Mouse (Mus musculus) layer of hippocampus, adult 9-11 months (tissue): ENCODE results near the gene Prodh2.
A peak's percentile ranks its signal among the peaks of the same experiment; 100 is the strongest.
"Not testable (repeated sequence)": the region's sequence is repeated elsewhere in the genome, so short reads cannot be mapped to it uniquely, and the experiment has no call there.

Experiments
- DNase-seq: peaks from one replicate; pipeline ENCODE4 v3.0.0; 2022

Gene Prodh2

DNA sequence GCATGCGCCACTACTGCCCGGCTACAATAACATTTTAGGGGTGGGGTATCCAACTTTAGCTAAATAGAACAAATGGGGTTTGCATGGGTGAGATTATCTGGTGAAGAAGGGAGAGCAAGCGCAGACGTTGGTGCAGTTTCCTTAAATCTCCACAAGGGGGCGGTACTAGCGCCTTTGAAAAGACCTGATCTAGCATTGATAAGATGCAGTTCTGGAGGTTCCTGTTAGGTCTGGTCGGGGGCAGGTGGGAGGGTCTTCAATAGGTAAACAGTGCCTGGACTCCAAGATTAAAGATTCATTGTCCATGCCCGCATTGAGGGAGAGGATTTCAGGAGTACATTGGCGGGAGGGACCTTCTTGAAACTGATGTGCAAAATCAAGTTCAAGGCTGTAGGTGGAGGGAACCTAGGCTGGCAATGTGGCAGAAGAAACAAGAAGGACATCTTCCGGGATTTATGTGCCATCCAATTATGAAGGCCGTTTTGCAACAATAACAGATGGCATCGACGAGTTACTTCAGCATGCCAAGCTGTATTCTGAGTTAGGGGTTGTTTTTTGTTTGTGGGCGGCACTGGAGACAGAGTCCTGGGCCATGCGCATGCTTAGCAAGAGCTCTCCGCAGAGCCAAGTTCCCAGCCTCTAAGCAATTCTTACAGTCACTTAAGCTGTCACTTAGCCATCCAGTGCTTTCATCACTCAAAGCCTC, 3.0 kb upstream of the Prodh2 start:
- DNase-seq, result peak; percentile 65

- no peak for DNase-seq
Observed at GRCm38 (mm10) chr7:30490957-30491307, 2.5 kb upstream of the Prodh2 start.

- DNase-seq, result peak; percentile 59
Observed at GRCm38 (mm10) chr7:30492765-30493164, 657 bp upstream of the Prodh2 start.

DNA sequence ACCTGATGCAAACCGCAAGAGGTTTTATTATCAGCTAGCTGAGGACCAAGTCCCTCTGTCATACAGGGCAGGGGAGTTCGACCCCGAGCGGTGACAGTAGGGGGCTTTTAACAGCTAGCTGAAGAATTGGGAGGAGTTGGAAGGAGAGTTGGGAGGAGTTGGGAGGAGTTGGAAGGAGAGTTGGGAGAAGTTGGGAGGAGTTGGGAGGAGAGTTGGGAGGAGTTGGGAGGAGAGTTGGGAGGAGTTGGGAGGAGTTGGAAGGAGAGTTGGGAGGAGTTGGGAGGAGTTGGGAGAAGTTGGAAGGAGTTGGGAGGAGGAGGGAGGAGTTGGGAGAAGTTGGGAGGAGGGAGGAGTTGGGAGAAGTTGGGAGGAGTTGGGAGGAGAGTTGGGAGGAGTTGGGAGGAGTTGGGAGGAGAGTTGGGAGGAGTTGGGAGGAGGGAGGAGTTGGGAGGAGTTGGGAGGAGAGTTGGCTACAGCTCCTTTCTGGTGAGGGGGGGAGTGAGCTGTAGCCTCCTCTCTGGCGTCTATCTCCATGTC, 2.2 kb downstream of the Prodh2 start:
- not testable (repeated sequence) for DNase-seq

DNA sequence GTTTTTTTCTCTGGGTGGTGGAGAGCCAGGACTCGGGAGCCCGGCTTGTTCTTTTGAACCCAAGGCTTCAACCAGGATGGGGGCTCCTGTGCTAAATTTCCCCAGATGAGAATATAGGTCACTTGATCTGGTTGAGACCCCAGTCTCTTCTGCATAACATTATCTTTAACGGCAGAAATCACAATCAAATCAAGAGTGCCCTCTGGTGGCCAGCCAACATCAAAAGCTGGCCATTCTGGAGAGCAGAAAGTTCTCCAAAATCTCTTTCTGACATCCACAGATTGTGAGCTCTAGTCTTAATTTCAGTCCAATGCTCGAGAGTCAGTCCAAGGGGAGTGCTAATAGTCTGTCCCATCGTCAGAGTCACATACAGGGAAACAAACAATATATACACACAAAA, 7.7 kb downstream of the Prodh2 start:
- not testable (repeated sequence) for DNase-seq

- DNase-seq, result no peak
Observed at GRCm38 (mm10) chr7:30508061-30508460, 14.6 kb downstream of the Prodh2 start.

DNA sequence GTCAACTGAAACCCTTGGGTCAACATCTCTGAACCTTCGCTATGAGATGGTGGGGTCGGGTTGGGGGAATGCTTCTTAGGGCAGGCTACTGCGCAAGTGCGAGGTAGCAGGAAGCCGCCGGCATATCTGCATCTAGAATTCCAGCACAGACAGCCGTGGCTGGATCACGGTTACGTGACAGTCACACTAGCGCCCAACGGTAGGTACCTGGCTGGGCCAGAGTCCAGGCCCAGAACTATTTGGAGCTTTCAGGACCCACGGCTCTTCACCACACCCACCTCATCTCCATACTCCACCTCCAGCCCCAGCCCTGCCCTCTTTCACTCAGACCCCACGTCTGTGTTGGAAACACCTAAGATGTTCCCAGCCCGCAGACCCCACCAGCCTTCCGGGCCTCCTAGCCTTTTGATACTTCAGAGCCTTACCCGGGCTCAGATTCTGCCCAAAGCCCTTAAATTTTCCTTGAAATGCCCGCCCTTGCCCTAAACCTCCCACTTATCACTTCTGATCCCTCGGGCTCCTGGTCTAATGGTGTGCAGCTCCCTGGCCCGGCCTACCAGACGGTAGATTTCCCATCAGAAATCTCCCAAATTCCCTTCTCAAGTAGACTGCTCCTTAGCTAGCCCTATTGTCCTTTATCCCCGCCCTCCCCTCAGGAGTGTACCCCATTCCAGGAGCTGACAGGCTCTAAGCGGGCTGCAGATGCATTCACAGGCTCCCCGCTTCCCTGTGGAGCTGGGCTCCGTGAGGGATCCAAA, 21.8 kb downstream of the Prodh2 start:
- no peak for DNase-seq

DNA sequence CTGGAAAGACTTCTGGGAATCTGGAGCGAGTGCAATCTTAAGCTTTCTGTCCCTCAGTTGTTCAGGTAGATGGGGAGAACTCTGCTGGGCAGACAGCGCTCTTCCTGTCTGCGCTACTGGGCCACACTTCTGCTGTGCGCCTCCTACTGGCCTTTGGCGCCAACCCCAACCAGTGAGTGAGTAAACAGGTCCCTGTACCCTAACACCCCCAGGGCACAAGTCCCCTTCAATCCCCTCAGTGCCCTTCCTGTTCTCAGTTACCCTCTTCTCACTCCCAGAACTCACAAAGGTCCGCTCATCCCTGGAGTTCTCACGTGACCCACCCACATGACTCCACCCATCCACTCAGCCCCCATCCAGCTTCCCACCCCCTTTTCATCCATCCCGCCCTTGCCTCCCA, 24.9 kb downstream of the Prodh2 start:
- DNase-seq, result no peak

GRCm38 (mm10) chr7:30520396-30520795, 27.0 kb downstream of the Prodh2 start:
- no peak for DNase-seq

DNA sequence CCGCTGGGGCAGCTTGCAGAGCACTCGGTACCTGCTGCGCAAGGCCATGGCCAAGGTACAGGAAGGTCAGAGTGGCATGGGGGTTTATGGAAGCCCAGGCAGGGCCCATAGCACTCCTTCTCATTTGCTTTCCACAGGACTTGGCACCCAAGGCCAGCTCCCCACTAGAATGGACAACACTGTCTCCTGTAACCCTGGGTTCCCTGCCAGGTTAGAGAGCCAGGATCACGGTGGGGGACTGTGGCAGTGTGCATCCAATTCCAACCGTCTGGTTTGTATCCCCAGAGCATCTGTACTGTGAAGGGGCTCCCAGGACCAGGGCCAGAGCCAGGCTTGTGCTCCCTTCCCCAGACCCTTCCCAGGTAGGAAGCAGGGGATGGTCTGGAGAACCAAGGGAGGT, 27.4 kb downstream of the Prodh2 start:
- no peak for DNase-seq

DNA sequence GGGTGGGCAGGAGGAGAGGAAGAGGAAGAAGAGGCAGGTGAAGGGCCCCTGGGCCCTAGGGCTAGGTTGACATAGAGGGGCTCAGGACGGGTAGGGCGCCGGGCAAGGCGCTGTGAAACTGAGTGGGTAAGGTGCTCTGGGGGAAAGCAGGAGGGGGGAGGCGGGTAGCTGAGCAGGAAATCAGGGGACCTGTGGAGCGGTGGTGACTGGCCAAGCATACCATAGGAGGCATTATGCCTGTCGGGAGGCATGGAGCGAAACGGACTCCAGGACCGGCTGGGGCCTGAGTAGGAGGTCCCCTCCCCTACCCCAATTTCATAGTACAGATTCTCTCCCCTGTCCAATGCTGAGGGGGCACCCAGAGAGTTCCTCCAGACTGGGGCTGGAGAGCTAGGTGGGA, 29.4 kb downstream of the Prodh2 start:
- no peak for DNase-seq

DNA sequence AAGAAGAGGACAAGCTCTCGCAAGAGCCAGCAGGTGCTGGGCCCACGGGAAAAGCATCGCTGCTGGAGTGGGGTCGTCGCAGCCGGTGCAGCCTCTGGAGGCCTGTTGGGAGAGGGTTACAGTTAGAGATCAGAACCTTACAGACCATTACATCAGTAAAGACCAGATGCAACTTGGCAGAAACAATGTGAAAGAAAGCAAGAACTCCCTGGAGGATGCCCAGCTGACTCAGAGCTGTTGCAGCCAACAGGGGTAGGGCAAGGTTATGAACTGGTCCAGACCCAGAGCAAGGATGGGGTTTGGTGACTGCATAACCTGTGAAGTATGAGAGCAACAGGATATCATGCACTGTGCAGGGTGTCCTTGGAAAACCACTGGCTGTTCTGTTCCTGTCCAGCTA, 31.1 kb downstream of the Prodh2 start:
- DNase-seq, result no peak

- no peak for DNase-seq
Observed at GRCm38 (mm10) chr7:30525954-30526353, 32.5 kb downstream of the Prodh2 start.

- DNase-seq, result no peak
Observed at GRCm38 (mm10) chr7:30526399-30526798, 33.0 kb downstream of the Prodh2 start.

DNA sequence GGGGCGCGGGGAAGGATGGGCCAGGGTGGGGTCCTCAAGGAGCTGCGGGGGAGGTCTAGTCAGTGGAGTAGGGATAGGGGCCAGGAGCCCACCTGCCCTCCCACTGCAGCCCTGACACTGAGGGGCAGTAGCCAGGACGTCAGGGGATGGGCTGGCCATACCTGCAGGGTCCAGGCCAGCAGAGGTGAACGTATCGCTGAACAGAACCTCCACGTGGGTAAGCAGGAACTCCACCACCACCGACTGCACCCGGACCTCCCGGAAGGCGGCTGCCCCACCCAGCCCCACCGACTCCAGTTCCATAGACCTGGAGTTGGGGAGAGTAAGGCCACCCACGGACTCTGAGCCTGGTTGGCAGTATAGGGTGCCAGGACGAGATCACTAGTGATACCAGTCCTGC, 33.6 kb downstream of the Prodh2 start:
- DNase-seq, result no peak

- DNase-seq, result peak; percentile 57
Observed at GRCm38 (mm10) chr7:30531291-30531815, 37.9 kb downstream of the Prodh2 start.

GRCm38 (mm10) chr7:30532931-30533330, 39.5 kb downstream of the Prodh2 start:
- peak; percentile 57 for DNase-seq

GRCm38 (mm10) chr7:30533941-30534632, 40.7 kb downstream of the Prodh2 start:
- DNase-seq, result no peak

DNA sequence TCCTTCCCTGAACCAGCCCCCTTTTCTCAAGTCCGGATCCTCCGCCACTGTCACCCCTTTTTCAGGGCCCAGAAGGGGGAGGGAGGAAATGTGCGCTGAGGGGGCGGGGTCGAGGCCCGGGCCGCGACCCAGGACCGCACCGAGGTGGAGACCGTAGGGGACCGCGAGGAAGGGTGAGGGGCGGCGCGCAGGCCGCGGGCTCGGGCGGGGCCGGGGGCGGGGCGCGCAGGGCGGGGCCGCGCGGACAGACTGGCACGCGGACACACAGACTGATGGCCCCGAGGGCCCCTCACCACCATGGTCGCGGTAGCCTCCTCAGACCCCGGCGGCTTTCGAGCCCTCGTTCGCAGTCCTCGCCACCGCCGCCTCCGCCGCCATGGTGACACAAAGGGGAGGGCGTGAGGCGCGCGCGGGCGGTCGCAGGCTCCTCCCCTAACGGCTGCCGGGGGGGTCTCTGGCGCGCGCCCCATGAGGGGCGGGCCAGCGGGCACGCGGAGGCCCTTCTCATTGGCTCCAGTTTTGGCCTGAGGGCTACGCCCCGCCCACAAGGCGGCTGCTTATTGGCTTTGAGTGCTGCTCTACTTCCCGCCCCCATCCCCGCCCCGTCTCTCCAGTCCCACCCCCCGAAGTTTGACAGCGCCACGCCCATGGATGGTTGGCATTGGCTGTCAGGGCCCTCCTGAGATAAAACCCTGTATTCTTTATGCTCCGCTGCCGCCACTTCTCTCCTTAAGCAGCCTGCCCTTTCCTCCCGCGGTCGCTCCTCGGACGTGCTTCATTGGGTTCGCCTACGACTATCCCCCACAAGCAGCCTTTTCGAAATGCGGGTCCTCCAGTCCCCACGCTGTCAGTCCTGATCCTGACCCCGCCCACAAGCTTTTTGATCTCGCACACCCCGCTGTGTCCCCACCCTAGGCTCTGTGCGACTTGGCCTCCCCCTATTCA, 41.5 kb downstream of the Prodh2 start, which contains the start of gene Arhgap33:
Gene Arhgap33 (minus strand): TSS at position 428 of the 945 bp plus-strand sequence.
- DNase-seq, result peak; percentile 98

DNA sequence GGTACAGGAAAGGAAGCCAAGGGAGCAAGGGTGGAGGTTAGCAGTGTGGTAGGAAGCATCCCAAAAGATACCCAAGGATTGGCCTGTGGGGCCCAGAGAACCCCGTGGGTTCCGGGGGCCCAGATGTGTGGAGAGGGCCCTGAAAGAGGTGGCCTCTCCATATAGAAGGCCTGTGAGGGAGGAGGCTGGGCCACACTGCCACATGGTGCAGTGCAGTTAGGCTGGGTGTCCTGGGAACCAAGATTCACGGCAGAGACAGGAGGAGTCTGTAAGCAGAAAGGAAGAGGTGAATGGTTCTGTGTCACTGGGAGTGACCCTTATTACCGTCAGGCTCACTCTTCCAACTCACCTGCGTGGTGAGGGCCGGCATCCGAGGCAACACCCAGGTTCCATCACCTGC, 47.1 kb downstream of the Prodh2 start:
- DNase-seq, result no peak

DNA sequence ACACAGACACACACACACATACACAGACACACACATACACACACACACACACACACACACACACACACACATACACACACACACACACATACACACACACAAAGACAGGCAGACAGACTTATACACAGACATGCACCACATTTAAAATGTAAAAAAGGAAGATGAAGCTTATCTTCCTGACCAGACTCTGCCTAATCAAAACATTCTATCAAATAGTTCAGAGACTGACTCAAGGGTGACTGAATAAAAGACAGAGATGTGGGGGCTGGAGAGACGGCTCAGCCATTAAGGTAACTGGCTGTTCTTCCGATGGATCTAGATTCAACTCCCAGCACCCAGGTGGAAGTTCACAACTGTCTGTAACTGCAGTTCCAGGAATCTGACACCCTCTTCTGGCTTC, 50.9 kb downstream of the Prodh2 start:
- DNase-seq, result no peak

DNA sequence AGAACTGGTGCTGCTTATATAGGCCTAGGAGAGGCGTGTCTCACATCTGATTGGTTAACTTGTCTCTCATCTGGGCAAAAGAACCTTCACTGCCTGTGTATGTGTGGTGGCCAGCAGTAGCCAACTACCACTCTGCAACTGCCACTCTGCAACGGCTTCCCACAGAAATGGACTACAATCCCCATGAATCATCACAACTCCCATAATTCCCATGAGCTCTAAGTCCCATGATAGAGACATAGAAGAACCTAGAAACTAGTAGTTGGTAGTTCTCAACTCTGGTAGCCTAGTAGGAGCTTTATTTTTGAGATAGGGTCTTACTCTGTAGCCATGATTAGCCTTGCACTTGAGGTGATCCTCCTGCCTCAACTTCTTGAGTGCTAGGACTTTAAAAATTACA, 56.5 kb downstream of the Prodh2 start:
- DNase-seq, result no peak
